Mouse (Mus musculus) C2C12 (cell line): ENCODE results near the gene Cst9.

ENCODE experiments used
- CEBPB ChIP-seq: IDR thresholded peaks from one replicate; pipeline ENCODE4 v1.6.1; 2011; ENCODE audit warnings: low read depth, mild to moderate bottlenecking, control low read depth, moderate library complexity
- CTCF ChIP-seq: IDR thresholded peaks from one replicate; pipeline ENCODE4 v1.5.1; 2011; ENCODE audit not compliant: control insufficient read depth, insufficient read depth, insufficient read length
- FOSL1 ChIP-seq: IDR thresholded peaks from one replicate; pipeline ENCODE4 v1.8.0; 2011; ENCODE audit warnings: mild to moderate bottlenecking, low read length; ENCODE audit not compliant: poor library complexity, insufficient read depth, severe bottlenecking
- MAX ChIP-seq: IDR thresholded peaks from one replicate; pipeline ENCODE4 v1.6.1; 2011; ENCODE audit warnings: mild to moderate bottlenecking, control low read depth
- MYOD1 ChIP-seq: IDR thresholded peaks from one replicate; pipeline ENCODE4 v1.6.1; 2011; ENCODE audit warnings: low read depth; ENCODE audit not compliant: control insufficient read depth, insufficient read length
- MYOG ChIP-seq: IDR thresholded peaks from one replicate; pipeline ENCODE4 v1.6.1; 2011; ENCODE audit not compliant: control insufficient read depth, insufficient read length; ENCODE audit errors: extremely low read depth
- USF1 ChIP-seq: IDR thresholded peaks from one replicate; pipeline ENCODE4 v1.6.1; 2011; ENCODE audit warnings: low read depth, mild to moderate bottlenecking, control low read depth, moderate library complexity

GRCm38 (mm10) chr2:148874617-148875334, 39.8 kb downstream of the Cst9 start:
- TF ChIP-seq MAX (peak; percentile 51), CTCF (no peak), MYOG (no peak), FOSL1 (no peak), USF1 (no peak), CEBPB (no peak), MYOD1 (no peak)
